Mouse (Mus musculus) G1E (cell line): ENCODE results near the gene Rftn2.

ENCODE experiments used
- CTCF ChIP-seq: IDR thresholded peaks from 2 replicates; pipeline ENCODE4 v1.5.1; 2012; ENCODE audit warnings: low read depth, low read length, inconsistent platforms, mixed read lengths
- GATA1 ChIP-seq: IDR thresholded peaks from 2 replicates; pipeline ENCODE4 v1.6.1; 2012; ENCODE audit warnings: borderline replicate concordance, low read length, inconsistent platforms, mixed read lengths
- TAL1 ChIP-seq: conservative IDR thresholded peaks from 2 replicates; pipeline ENCODE4 v1.6.1; 2012; ENCODE audit warnings: low read depth, low read length, inconsistent platforms, mixed read lengths

DNA sequence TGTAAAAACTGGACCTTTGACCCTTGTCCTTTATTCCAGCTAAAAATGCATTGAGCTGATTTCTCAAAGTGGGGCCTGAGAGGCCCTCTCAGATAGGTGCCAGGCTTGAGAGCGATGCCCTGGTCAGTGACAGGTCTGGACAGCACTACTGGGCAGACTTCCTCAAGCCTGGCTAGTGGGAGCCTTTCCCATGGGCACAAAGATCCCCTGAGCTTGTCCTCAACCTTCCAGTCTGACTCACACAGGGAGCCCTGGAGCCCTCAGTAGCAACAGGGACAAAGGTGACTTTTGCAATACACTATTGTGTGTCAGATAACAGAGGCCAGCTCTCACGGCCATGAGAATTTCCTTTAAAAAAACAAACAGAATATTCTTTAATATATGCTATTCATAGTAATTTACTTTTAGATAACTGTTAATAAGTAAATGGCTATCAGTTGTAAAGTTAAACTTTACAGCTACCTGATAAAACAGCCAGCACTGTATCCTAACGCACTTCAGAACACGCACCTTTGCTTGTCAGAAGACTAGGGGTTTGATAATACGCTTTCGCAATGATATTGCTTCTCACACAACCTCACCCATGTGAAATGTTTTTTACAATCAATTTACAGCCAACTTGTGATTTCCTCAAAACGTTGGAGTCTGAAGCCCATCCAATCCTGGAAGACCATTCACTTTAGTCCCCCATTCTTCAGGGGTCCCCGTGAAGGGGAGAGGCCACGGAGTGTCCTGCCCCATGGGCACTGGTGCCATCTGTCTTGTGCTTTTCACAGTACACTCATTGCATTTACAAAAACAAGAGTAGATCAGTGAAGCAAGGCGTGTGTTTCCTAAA, 52.6 kb downstream of the Rftn2 start:
- no peak for TF ChIP-seq CTCF
- TF ChIP-seq TAL1 = no peak
- TF ChIP-seq GATA1 = no peak
